Mouse (Mus musculus) natural killer cell, adult 2 months (primary cell): ENCODE results near the gene Hmgcl.
A peak's percentile ranks its signal among the peaks of the same experiment; 100 is the strongest.

ENCODE experiments used
- DNase-seq, 2 experiments: peaks; one replicate each; pipeline ENCODE4 v3.0.0; 2022; ENCODE audit warnings: low spot score in 2 of 2

Gene Hmgcl

DNA sequence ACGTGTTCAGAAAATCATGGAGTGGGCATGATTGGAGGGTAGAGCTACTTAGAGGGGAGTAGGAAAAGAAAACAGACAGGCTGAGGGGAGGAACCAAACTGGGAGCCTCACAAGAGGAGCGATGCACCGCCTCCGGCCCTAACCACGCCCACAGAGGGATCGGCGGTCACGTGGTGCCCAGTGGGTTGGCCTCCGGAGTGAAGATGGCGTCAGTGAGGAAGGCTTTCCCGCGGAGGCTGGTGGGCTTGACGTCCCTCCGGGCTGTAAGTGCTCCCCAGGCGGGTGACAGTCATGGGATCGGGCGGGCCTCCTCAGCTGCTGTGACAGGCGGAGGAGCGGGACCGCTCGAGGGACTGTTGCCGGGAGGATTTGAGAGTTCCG, at the start of gene Hmgcl:
Hmgcl (plus strand) TSS at position 171 of the 381 bp plus-strand sequence.
- DNase-seq, result peak; percentile 89 to 92

GRCm38 (mm10) chr4:135898380-135899049, 47.7 kb upstream of the Hmgcl start:
- peak; percentile 84 to 88 for DNase-seq

- DNase-seq, result no peak
Observed at GRCm38 (mm10) chr4:135899050-135899448, 47.2 kb upstream of the Hmgcl start.

DNA sequence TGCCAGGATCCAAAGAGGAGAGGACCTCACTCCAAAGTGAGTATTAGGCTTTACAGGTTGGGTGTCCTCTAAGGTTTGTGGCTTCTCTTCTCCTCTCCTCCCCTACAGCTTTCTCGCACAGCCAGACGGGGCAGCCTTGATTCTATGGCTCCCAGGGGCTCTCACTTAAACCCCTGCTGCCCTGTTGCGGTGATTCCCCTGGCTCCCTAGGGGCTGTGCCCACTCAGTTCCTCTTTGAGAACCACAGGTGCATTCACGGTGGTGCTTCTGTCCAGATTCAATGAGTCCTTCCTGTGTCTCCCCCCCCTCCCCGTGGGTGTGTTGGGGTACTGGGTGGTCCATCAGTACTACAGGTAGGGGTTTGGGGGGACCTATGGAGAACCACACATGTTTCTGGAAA, 46.2 kb upstream of the Hmgcl start:
- DNase-seq, result peak in 1 of 2 experiments; percentile 86

DNA sequence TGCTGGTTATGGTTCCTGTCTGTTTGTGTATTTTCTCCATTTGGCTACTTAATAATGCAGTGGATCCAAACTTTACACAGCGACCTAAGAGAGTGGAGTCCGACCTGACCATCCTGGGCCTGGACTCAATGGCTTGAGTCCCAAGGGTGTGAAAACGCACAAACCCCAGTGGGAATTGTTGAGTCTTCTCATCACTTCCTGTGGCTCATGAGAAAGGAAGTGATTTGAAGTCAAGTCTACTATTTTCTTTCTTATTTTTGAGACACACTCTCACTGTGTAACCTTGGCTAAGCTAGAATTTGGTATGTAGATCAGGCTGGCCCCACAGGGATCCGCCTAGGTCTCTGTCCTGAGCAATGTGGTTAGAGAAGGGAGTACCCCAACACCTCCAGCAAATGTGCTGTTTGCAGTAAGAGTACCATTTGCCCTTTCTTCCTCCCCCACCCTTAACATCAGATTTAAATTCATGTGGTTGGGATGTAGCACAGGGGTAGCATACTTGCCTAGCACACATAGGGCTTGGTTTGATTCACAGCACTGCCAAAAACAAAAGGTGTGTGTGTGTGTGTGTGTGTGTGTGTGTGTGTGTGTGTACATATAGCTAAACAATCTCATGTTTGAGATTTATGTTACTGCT, 43.5 kb upstream of the Hmgcl start:
- peak in 1 of 2 experiments; percentile 35 for DNase-seq

DNA sequence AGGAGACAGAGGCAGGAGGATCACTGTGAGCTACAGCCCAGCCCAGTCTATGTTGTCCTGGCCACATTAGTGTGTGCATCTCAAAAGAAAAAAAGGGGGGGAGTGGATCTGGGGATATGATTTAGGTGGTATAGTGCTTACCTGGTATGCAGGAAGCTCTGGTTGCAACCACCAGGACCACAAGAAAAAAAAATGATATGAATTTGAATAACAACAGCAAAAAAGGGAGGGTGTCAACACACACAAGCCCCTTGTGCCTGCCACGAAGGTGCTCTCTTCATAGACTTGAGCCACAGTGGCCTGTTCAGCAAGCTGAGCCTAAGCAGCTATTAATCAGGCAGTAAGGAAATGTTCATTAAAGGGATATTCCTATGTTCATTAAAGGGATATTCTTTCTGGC, 41.4 kb upstream of the Hmgcl start:
- DNase-seq, result peak in 1 of 2 experiments; percentile 18

DNA sequence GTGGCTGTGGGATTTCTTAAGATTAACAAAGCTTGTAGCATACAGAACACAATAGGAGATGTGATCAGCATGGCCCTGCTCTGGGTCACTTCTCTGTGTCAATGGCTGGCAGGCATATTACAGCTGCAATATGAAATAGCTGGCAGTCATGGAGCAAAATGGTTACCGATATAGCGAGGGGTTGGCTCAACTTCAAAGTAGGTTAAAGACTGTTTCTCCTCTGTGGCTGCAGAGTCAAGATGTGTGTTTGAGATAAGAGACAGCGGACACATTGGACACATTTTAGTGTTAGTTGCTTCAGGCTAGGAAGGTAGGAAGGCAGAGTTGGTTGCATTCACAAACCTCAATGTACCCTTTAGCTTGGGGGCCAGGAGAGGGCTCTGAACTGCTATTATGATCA, 39.6 kb upstream of the Hmgcl start:
- DNase-seq, result no peak

DNA sequence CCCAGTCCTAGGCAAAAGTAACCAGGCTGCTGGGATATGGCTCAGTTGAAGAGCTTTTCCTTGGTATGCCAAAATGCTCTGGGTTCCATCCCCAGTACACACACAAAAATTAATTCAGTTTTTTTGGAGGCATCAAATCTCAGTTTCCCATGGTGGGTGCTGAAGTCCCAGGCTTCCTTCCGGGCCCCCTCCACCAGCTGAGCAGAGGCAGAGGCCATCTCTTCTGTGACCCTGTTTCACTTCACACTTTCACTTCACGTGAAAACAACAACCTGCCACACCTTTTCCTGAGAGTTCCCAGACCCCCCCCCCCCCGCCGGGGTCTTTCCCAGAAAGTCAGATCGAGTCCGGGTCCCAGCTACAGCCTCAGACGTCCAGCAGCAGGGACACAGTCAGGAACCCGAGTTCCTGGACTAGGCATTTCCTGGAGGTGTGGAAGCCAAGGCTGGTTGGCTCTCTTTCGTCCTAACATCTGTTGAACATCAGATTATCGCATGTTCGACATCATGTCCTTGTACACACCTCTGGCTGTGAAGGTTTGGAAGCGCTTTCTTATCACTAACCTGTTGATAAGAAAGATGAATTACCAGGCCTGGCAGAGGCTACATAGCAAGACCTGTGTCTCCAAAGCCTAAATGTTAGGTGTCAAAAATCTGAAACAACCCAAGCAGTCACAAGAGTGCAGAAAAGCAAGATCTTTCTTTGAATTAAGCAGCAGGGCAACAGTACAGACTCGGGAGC, 36.8 kb upstream of the Hmgcl start:
- no peak for DNase-seq

- DNase-seq, result peak in 1 of 2 experiments; percentile 66
Observed at GRCm38 (mm10) chr4:135911531-135911930, 34.7 kb upstream of the Hmgcl start.

DNA sequence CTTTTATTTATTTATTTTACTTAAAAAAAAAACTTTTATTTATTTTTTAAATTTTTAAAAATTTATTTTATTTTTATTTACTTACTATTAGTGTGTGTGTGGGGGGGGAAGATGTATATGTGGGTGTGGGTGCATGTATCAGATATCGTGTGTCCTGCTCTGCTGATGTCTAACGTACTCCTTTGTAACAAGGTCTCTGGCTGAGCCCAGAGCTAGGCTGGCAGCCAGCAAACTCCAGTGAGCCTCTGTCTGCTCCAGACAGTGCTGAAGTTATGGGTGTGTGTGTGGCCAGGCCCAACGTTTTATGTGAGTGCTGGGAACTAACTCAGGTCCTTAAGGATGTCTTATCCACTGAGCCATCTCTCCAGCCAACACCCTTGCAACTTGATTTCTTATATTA, 34.1 kb upstream of the Hmgcl start:
- no peak for DNase-seq

DNA sequence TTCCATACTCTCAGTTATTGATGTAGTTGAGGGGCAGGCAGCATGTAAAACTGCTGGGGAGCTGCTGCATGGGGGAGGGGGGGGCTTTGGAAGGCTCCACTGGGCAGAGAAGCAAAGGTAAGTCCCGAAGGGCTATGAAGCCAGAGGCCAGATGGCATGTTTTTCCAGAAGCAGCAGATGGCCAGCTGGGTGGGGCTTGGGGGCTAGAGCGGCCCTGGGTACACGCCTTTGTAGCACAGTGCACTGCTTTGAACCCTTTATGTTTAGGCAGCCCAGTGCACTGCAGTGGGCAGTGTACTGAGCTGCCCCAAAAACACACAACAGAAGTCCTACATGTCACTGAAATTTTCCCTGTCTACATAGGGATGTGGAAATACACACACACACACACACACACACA, 33.4 kb upstream of the Hmgcl start:
- no peak for DNase-seq

GRCm38 (mm10) chr4:135913433-135913832, 32.8 kb upstream of the Hmgcl start:
- no peak for DNase-seq

DNA sequence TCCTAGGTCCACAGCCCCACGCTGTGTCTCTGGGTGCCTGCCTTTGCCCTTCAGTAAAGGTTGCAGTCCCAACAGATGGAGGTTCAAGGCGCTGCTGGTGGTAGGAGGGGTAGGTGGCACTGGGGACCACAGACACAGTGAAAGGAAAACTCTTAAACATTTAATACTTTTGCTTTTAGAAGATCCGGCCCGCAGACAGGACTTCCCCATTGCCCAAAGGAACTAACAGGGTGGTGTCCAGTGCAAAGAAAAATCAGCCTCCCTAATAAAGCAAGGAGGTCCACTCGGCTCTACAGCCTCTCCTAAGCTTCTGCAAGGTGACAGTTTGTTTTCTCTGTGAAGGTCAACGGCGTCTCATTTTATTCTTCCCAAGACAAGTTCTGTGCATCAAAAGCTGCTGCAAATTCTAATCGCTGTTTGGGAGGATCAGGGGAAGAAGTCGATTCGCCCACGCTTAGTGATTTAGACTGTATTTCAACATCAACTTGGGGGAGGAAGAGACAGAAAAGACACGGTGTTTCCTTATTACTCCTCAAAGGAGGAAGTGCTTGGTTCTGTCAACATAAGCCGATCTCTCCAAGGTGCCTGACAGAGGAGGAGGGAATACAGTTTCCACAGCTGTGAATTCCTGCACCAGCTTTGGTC, 27.5 kb upstream of the Hmgcl start:
- peak in 1 of 2 experiments; percentile 12 for DNase-seq

- DNase-seq, result no peak
Observed at GRCm38 (mm10) chr4:135919280-135919639, 27.0 kb upstream of the Hmgcl start.

- peak; percentile 95 to 97 for DNase-seq
Observed at GRCm38 (mm10) chr4:135920304-135921241, 25.7 kb upstream of the Hmgcl start, which contains the start of gene Fuca1. Gene Fuca1, plus strand, starts transcription at chr4:135920735.

DNA sequence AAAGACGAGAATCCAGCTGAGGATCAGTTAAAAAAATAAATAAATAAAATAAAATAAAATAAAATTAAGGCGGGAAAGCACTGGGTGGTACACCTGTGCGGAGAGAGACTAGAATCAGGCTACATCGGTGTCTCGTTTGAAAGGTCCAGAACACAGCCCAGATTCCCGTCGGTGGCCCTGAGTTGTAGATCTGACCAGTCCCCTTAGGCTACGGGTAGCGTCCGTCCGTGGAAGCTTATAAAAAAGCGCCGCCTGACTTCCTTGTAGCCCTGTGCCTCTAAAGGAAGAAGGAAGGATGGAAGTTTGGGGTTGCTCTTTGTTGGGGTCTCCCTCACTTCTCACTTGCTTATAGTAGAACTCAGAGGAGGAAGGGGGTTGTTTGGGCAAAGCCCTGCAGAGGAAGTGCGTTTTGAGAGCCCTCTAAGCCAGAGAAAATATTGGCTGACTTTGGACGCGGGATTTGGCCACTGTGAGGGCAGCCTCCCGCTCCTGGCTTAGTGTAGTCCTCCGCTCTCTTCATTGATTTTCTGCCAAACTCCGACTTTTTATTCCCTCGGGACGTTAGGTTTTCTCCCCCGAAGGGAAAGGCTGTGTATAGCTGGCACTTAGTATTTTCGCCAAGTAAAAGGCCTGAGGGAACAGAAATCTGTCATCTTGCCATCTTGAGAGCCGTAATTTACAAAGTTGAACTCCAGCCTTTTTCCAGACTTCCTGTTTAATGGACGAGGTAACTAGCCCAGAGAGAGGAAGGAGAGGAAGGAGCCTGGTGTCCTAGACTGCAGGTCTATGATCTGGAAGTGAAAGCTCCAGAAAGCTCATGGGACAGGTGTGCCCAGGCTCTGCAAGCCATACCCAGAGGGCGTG, 24.8 kb upstream of the Hmgcl start:
- DNase-seq, result no peak

DNA sequence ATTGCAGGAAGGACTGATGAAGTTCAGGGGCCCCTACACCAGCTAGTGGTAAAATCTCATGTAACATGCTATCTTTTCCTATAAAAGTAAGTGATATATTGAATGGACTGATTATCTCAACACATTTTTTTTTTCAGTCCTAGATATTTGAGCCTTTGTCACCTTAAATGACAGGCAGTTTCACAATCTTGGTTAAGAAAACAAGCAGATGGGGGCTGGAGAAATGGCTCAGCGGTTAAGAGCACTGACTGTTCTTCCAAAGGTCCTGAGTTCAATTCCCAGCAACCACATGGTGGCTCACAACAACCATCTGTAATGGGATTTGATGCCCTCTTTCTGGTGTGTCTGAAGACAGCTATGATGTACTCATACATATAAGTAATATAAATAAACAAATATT, 24.1 kb upstream of the Hmgcl start:
- DNase-seq, result no peak

GRCm38 (mm10) chr4:135924418-135924817, 21.8 kb upstream of the Hmgcl start:
- no peak for DNase-seq

GRCm38 (mm10) chr4:135925341-135925740, 20.9 kb upstream of the Hmgcl start:
- no peak for DNase-seq

DNA sequence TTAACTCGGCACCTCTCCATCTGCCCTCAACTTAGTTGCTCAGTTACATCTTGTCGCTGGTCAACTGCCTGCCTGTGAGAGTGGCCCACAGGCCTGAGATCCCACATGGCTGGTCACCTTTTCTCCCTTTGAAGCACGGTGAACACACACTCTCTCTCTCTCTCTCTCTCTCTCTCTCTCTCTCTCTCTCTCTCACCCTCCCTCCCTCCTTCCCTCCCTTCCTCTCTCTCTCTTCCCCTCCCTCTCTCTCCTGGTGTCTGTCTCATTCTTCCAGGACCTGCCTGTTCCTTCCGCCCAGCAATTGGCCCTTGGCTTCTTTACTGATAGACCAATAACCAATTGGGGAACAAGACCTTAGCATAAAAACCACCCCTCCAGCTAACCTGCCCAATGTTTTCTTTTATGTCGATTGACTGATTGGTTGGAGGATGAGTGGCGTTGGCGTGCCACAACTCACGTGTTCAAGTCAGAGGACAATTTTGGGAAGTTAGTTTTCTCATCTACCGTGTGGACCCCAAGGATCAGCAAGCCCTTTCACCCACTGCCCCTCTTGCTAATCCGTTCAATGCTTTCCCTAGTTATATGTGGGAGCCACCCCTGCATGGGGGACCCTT, 19.9 kb upstream of the Hmgcl start:
- no peak for DNase-seq
